Mouse (Mus musculus) c-Kit-positive CD71-negative TER-119-negative erythroid progenitor cells, embryonic 14.5 days (primary cell): ENCODE results near the gene 2610028H24Rik.

ENCODE experiments used
- DNase-seq: peaks from one replicate; pipeline ENCODE4 v3.0.0-alpha.2; 2013; ENCODE audit warnings: low read depth

2610028H24Rik gene

DNA sequence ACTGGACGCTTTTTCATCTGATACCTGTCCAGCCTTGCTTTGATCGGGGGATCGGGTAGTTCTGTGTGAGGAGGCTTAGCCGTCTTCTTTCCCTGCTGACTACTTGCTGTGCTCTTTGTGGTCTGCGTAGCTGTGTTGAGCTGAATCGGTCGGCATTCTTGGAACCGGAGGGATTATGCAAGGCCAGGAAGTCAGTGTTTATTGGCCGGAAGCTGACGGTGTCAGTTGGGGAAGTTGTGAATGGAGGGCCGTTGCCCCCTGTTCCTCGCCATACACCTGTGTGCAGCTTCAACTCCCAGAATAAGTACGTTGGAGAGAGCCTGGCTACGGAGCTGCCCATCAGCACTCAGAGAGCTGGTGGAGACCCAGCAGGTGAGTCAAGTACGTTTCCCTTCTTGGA lies 40.3 kb downstream of the 2610028H24Rik start:
- DNase-seq: no peak

DNA sequence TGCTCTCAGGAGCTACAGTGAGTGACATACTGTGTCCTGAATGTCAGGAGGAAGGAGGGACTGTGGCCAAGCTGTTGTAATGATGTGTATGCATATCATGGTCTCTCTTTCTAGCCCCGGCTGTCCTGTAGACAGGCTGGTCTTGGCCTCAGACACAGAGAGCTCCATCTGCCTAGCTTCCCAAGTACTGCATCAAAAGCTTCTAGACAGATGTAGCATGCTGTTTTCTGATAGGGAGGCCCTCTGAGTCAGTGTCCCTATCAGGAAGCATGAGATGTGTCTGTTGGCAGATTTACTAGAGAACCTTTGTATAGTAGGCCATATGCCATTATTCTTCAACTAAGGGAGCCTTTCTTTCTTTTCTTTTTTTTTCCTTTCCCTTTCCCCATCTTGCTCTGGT lies 44.6 kb downstream of the 2610028H24Rik start:
- no peak for DNase-seq

DNA sequence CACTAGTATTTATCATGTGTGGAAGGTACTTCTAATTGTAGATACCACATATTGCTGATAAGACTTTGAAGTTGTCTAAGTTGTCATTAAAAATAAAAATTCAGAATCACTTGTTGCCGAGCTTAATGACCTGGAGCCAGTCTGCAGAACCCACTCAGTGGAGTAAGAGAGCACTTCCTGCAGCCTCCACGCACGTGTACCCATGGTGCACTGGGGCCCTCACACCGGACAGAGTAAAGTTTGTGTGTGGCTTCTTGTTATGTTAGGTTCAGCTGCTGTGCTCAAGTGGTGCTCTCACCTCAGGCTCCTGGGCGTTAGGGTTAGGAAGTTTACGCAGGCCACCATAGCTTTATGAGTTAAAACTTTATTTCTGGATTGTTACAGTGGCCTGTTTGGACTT lies 46.6 kb downstream of the 2610028H24Rik start:
- no peak for DNase-seq

DNA sequence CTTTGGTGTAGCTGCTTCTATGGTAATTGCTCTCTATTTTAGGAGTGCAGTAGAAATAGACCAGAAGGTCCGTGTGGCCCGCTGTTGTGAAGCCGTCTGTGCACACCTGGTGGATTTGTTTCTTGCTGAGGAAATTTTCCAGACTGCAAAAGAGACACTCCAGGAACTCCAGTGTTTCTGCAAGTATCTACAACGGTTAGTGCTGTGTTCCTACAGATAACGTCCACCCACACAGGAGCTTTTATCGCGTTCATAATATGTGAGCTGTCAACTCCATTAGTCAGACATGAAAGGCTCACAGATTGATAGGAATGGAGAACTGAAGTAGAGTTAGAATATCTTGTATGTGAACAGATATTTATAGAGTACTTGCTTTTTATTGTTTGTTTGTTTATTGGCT lies 47.5 kb downstream of the 2610028H24Rik start:
- DNase-seq: no peak

DNA sequence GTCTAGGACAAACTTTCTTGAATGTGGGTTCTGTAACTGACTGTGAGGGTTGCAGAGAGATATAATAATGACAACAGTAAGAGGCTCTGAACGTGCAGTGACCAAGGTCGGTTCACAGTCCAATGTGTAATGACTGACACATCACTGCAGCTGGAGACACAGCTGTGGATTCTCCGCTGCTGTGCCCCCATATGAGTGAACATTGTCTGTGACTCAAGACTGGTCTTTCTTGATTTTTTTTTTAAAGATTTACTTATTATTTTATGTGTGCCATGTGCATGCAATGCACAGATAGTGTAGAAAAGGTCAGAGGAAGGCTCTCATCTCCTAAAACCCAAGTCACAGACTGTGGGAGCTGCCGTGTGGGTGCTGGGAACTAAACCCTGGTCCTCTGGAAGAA lies 48.6 kb downstream of the 2610028H24Rik start:
- DNase-seq: no peak

DNA sequence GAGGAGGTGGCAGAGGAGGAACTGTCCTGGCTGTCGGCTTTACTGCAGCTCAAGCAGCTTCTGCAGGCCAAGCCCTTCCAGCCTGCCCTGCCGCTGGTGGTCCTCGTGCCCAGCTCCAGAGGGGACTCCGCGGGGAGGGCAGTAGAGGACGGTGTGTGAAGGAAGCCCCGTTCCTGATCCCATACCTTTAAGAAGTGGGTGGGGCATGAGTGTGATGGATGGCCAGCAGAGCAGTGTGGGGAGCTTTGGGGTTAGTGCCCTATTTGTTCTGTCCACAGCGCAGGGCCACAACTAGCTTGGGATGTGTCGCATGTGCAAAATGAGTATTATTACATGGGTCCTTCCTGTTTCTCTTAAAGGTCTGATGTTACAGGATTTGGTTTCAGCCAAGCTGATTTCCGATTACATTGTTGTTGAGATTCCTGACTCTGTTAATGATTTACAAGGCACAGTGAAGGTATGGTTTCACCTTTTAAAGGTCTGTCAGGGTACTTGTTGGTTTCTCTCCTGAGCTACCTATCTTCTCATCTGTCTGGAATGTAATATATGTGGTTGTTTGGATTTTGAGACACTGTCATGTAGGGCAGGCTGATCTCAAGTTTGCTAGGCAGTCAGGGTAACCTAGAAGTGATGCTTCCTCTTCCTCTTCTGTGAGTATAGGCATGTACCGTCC lies 55.5 kb downstream of the 2610028H24Rik start:
- no peak for DNase-seq

DNA sequence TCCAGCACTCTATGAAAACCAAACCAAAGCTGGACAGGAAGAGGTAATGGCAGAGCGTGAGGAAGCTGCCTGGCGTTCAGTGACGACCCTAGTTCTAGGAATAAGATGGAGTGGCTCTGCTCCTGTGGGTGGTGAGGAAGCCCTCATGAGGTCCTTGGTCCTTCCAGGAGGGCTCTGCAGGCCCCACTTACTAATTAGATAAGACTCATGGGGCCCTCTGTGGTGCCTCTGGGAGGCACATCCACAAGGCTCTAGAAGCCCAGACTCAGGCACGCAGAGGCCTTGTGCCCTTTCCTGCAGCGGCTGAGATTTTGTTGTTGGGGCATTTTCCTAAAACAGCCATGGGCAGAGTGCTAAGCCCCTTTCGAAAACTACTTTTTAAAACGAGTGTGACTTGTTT lies 57.0 kb downstream of the 2610028H24Rik start:
- DNase-seq: no peak
